Comparison of ENCODE assay signal across 29 mouse cellular contexts in the genomic region with DNA sequence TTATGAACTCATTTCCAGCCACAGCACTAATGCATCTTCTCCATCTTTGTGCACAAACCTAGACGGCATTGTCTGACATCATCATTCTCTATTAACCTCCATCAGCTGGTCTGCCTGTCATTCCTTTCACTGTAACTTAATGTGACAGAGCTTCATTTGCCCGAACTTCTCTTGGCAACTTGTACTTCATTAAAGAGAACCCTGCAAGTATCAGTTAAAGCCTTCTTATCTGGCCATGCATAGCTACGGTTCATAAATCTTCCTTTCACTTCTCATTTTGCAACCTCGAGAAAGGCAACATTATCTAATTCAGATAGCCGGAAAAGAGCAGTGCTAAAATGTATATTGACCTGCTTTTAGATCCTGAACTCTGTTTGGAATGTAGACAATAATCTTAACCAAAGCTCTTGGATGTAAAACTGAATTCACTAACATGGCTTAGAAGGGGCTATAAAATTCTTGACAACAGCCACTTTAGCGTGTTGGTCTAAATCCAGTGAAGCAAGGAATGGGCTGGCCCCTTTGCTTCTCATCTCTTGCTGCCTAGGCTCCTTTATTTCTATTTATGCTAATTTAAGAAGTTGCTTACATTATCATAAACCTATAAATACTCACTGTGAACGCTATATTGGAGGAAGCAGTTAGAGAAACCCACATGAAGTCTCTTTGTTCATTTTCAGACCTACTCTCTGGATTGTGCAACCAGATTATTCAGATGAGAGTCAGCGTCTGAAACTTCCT.
DNase-seq lines count a peak whose midpoint lies in the region; ATAC-seq lines count a peak whose summit lies in the region.
"Had no signal": no experiment of that assay in that cellular context is flagged by ENCODE, and none has a peak within 500 bp of the region (broad histone marks: within the 10 kb centered on the region; RNA-seq: fewer than 3 reads in every experiment).

No protein-coding gene starts in this region.

- H3K36me3 ChIP-seq in midbrain, embryonic 11.5 days (ENCODE audit: control insufficient read depth, insufficient read depth, low read length), result no peaks in the 10 kb centered on the region
- H3K36me3 ChIP-seq in midbrain, embryonic 13.5 days, result no peaks in the 10 kb centered on the region
- H3K36me3 ChIP-seq: embryonic facial prominence, embryonic 15.5 days; G1E; heart, embryonic 15.5 days; hindbrain, embryonic 13.5 days; limb, embryonic 15.5 days; liver, embryonic 15.5 days; neural tube, embryonic 13.5 days had no signal

- no peak overlapping the region for H3K4me2 ChIP-seq in midbrain, embryonic 11.5 days
- H3K4me2 ChIP-seq in midbrain, embryonic 13.5 days (replicated peaks), result no peak overlapping the region
- H3K4me2 ChIP-seq: embryonic facial prominence, embryonic 15.5 days; heart, embryonic 15.5 days; hindbrain, embryonic 13.5 days; limb, embryonic 15.5 days; liver, embryonic 15.5 days; neural tube, embryonic 13.5 days had no signal

- no peak overlapping the region for H3K27ac ChIP-seq in midbrain, embryonic 11.5 days (ENCODE audit: low read depth, low read length)
- H3K27ac ChIP-seq in midbrain, embryonic 13.5 days, result no peak overlapping the region
- H3K27ac ChIP-seq: embryonic facial prominence, embryonic 15.5 days; heart, embryonic 15.5 days; hindbrain, embryonic 13.5 days; limb, embryonic 15.5 days; liver, embryonic 15.5 days; macrophage; neural tube, embryonic 13.5 days had no signal

- H3K4me1 ChIP-seq in midbrain, embryonic 11.5 days (ENCODE audit: control insufficient read depth, insufficient read depth, low read length), result no peaks in the 10 kb centered on the region
- H3K4me1 ChIP-seq in midbrain, embryonic 13.5 days (replicated peaks), result no peaks in the 10 kb centered on the region
- H3K4me1 ChIP-seq: embryonic facial prominence, embryonic 15.5 days; heart, embryonic 15.5 days; hindbrain, embryonic 13.5 days; limb, embryonic 15.5 days; liver, embryonic 15.5 days; neural tube, embryonic 13.5 days had no signal

- no peaks in the 10 kb centered on the region for H3K9me3 ChIP-seq in midbrain, embryonic 11.5 days (ENCODE audit: control insufficient read depth, low read length)
- H3K9me3 ChIP-seq in midbrain, embryonic 13.5 days, result no peaks in the 10 kb centered on the region
- H3K9me3 ChIP-seq: embryonic facial prominence, embryonic 15.5 days; G1E; heart, embryonic 15.5 days; hindbrain, embryonic 13.5 days; limb, embryonic 15.5 days; liver, embryonic 15.5 days; neural tube, embryonic 13.5 days had no signal

- H3K4me3 ChIP-seq in midbrain, embryonic 11.5 days (ENCODE audit: low read depth, low read length), result no peak overlapping the region
- no peak overlapping the region for H3K4me3 ChIP-seq in midbrain, embryonic 13.5 days (replicated peaks)
- H3K4me3 ChIP-seq: embryonic facial prominence, embryonic 15.5 days; heart, embryonic 15.5 days; hindbrain, embryonic 13.5 days; limb, embryonic 15.5 days; liver, embryonic 15.5 days; myocyte; neural tube, embryonic 13.5 days had no signal

- ATAC-seq in frontal cortex, adult (ENCODE audit: low TSS enrichment), result peak; percentile 72
- peak; percentile 8; the same call in 1 of the 2 replicates for ATAC-seq in midbrain, embryonic 11.5 days (ENCODE audit: low FRiP score)
- ATAC-seq in midbrain, embryonic 13.5 days, result no peak
- ATAC-seq: forebrain, postnatal 0 days; midbrain, embryonic 16.5 days had no signal

- 76% methylated on average over 8 of the region's 8 CpGs for WGBS in midbrain, embryonic 11.5 days
- 53% methylated on average over 8 of the region's 8 CpGs for WGBS in midbrain, embryonic 13.5 days

- no peak overlapping the region for H3K9ac ChIP-seq in midbrain, embryonic 11.5 days (ENCODE audit: low read length)
- H3K9ac ChIP-seq in midbrain, embryonic 13.5 days (replicated peaks), result no peak overlapping the region
- H3K9ac ChIP-seq: embryonic facial prominence, embryonic 15.5 days; forebrain, postnatal 0 days; heart, embryonic 15.5 days; hindbrain, embryonic 13.5 days; limb, embryonic 15.5 days; liver, embryonic 15.5 days; neural tube, embryonic 13.5 days had no signal

- no peak for DNase-seq in frontal cortex, postnatal 10 days (ENCODE audit: low spot score in 2 of 2)
- DNase-seq in midbrain, embryonic 11.5 days (ENCODE audit: low spot score, missing footprints), result no peak
- DNase-seq in fibroblast of lung, adult 2 months (ENCODE audit: low read depth), result peak; percentile 5
- peak; percentile 59 for DNase-seq in retina, postnatal 1 day
- DNase-seq in c-Kit-positive CD71-positive TER-119-positive erythroid progenitor cells, embryonic 14.5 days (ENCODE audit: low spot score), result no peak
- no peak for DNase-seq in adrenal gland, adult 8-10 months
- DNase-seq: adrenal gland, postnatal 36 days; cerebellum, adult 11-12 months; cerebellum, postnatal 25 days; forebrain, postnatal 0 days; gastrocnemius, postnatal 36 days; heart, postnatal 36 days; kidney, adult 11 months; left cerebral cortex, postnatal 4 days; right cerebral cortex, adult 18-20 months; right cerebral cortex, postnatal 4 days; thymus, postnatal 14 days had no signal

- H3K27me3 ChIP-seq in midbrain, embryonic 11.5 days (ENCODE audit: control insufficient read depth, insufficient read depth, low read length), result no peaks in the 10 kb centered on the region
- no peaks in the 10 kb centered on the region for H3K27me3 ChIP-seq in midbrain, embryonic 13.5 days
- H3K27me3 ChIP-seq: embryonic facial prominence, embryonic 15.5 days; heart, embryonic 15.5 days; hindbrain, embryonic 13.5 days; limb, embryonic 15.5 days; liver, embryonic 15.5 days; neural tube, embryonic 13.5 days had no signal

Comparison
In these comparisons a context has a peak if more than half of its experiments do, and no peak if none do; other contexts are left out.
1. DNase-seq: peak in fibroblast of lung, adult 2 months (single experiment) and retina, postnatal 1 day (single experiment); none in frontal cortex, postnatal 10 days (0 of 2), midbrain, embryonic 11.5 days (single experiment), c-Kit-positive CD71-positive TER-119-positive erythroid progenitor cells, embryonic 14.5 days (single experiment) and adrenal gland, adult 8-10 months (single experiment).